Mouse (Mus musculus): ENCODE data around the gene Theg. TPM values are rescaled to one million over a fixed set of nuclear protein-coding genes. Genes with fewer than 3 reads are reported as not detected.

Gene Theg
- polyA plus RNA-seq, 1 experiment: not detected

DNA sequence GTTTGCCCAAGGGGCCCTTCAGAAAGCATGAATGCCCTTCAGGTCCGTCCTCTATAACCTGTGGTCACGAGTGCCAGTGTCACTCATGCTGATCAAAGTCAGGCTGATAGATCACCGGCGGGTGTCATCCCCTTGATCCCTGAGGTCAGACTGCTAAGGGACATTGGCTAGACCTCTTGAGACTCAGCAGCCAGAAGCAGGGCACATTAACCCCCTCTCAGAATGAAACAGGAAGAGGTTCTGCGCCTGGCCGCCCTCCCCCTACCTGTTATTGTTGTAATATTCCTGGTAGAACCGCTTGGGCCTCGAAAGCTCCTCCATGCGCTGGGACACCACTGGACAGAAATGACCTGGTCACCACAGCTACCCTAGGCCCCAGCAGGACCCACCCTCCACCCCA is 2.7 kb downstream of the Theg start:
- H3K4me3 ChIP-seq (replicated peaks): no peak overlapping the region
- H3K36me3 ChIP-seq (ENCODE audit: control insufficient read depth): no peaks in the 10 kb centered on the region
- TF ChIP-seq TAL1 (IDR thresholded peaks at IDR 0.05; ENCODE audit: low read length) (no peak), GATA1 (IDR thresholded peaks at IDR 0.05; ENCODE audit: low read length) (no peak)
- no peaks in the 10 kb centered on the region; the same call in 1 of the 2 replicates for H3K9me3 ChIP-seq (ENCODE audit: control insufficient read depth, low read length)
- H3K27me3 ChIP-seq (ENCODE audit: control insufficient read depth): 0 out of 2 replicates have a peak, but pooled peaks cover 2% of the 10 kb centered on the region
- H3K4me1 ChIP-seq (ENCODE audit: control insufficient read depth): no peaks in the 10 kb centered on the region

- Histone ChIP-seq H3K36me3 (ENCODE audit: control insufficient read depth) (no peaks in the 10 kb centered on the region), H3K4me3 (replicated peaks) (no peak overlapping the region), H3K9me3 (ENCODE audit: control insufficient read depth, low read length) (no peaks in the 10 kb centered on the region; the same call in 1 of the 2 replicates), H3K27me3 (ENCODE audit: control insufficient read depth) (0 out of 2 replicates have a peak, but pooled peaks cover 2% of the 10 kb centered on the region), H3K4me1 (ENCODE audit: control insufficient read depth) (no peaks in the 10 kb centered on the region)
- TF ChIP-seq TAL1 (IDR thresholded peaks at IDR 0.05; ENCODE audit: low read length) (no peak), GATA1 (IDR thresholded peaks at IDR 0.05; ENCODE audit: low read length) (no peak)
Observed at GRCm38 (mm10) chr10:79584021-79584420, 3.1 kb downstream of the Theg start.

DNA sequence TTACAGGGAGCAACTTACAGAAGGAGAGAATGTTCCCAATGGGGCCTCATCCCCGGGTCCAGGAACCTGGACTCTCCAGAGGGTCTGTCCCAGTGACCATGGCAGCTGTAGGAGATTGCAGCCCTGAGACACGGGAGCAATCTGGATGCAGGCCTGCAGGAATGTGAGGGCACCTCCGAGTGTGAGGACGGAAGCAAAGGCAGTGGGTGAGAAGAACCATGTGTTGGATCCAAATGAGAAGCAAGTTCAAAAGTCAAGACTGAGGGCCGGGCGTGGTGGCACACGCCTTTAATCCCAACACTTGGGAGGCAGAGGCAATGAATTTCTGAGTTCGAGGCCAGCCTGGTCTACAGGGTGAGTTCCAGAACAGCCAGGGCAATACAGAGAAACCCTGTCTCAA is 5.6 kb downstream of the Theg start:
- Histone ChIP-seq H3K4me3 (replicated peaks) (no peak overlapping the region), H3K4me1 (ENCODE audit: control insufficient read depth) (no peaks in the 10 kb centered on the region), H3K27me3 (ENCODE audit: control insufficient read depth) (0 out of 2 replicates have a peak, but pooled peaks cover 2% of the 10 kb centered on the region), H3K36me3 (ENCODE audit: control insufficient read depth) (no peaks in the 10 kb centered on the region), H3K9me3 (ENCODE audit: control insufficient read depth, low read length) (no peaks in the 10 kb centered on the region; the same call in 1 of the 2 replicates)
- no peak for TF ChIP-seq GATA1 (IDR thresholded peaks at IDR 0.05; ENCODE audit: low read length)
- TF ChIP-seq TAL1 (IDR thresholded peaks at IDR 0.05; ENCODE audit: low read length): no peak

DNA sequence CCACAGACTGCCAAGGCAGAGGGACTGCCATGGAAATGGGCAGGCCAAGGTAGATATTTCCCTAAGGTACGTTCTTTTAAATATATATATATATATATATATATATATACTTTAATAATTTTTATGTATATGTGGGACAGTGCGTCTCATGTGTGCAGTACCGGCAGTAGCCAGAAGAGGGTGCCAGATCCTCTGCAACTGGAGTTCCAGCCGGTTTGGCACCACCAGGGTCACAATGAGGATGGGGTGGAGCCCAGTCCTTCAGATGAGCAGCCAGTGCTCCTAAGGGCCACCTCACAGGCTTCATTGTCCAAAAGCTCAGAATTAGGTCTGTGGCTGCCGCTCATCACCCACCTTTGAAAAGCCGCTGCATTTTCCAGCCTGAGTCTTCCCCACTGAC is 6.3 kb downstream of the Theg start:
- Histone ChIP-seq H3K27me3 (ENCODE audit: control insufficient read depth) (0 out of 2 replicates have a peak, but pooled peaks cover 2% of the 10 kb centered on the region), H3K9me3 (ENCODE audit: control insufficient read depth, low read length) (no peaks in the 10 kb centered on the region; the same call in 1 of the 2 replicates), H3K4me1 (ENCODE audit: control insufficient read depth) (no peaks in the 10 kb centered on the region), H3K36me3 (ENCODE audit: control insufficient read depth) (no peaks in the 10 kb centered on the region), H3K4me3 (replicated peaks) (no peak overlapping the region)
- TF ChIP-seq GATA1 (IDR thresholded peaks at IDR 0.05; ENCODE audit: low read length): no peak
- no peak for TF ChIP-seq TAL1 (IDR thresholded peaks at IDR 0.05; ENCODE audit: low read length)

DNA sequence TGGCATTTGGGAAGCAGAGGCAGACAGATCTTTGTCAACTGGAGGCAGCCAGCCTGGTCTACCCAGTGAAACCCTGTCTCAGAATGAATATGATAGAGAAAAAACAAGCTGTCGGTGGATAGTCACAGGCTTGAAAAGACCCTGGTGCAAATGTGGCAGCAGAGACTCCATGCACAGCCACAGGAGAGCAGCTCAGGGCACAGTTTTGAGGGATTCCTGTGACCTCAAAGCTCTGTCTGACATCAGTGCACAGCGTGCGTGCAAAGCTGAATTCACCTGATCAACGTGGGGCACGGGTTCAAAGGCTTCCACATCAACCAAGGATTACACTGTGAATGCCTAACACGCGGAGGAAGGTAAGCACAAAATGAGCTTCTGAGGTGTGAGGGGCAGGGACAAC is 6.8 kb downstream of the Theg start:
- no peak for TF ChIP-seq GATA1 (IDR thresholded peaks at IDR 0.05; ENCODE audit: low read length)
- no peaks in the 10 kb centered on the region for H3K4me1 ChIP-seq (ENCODE audit: control insufficient read depth)
- no peaks in the 10 kb centered on the region; the same call in 1 of the 2 replicates for H3K9me3 ChIP-seq (ENCODE audit: control insufficient read depth, low read length)
- H3K27me3 ChIP-seq (ENCODE audit: control insufficient read depth): 0 out of 2 replicates have a peak, but pooled peaks cover 2% of the 10 kb centered on the region
- H3K36me3 ChIP-seq (ENCODE audit: control insufficient read depth): no peaks in the 10 kb centered on the region
- no peak overlapping the region for H3K4me3 ChIP-seq (replicated peaks)

DNA sequence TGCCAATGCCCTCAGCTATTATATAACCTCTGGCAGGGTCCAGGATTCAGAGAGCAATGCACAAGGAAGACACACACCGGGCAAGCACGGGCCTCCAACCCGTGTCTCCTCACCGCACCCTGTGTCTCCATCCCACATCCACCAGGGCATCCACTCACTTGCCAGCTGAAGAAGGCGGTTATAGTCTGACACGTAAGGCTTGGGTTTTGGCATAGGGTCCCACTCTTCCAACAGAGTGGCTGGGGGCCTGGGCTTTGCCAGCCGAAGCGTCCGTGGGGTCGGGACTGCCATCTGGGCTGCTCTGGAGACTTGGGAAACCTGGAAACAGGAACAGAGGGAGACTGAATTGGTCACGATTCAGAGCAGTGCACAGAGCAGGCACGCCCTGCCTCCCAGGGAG is 7.3 kb downstream of the Theg start:
- H3K4me1 ChIP-seq (ENCODE audit: control insufficient read depth): no peaks in the 10 kb centered on the region
- 0 out of 2 replicates have a peak, but pooled peaks cover 2% of the 10 kb centered on the region for H3K27me3 ChIP-seq (ENCODE audit: control insufficient read depth)
- H3K9me3 ChIP-seq (ENCODE audit: control insufficient read depth, low read length): no peaks in the 10 kb centered on the region; the same call in 1 of the 2 replicates
- TF ChIP-seq TAL1 (IDR thresholded peaks at IDR 0.05; ENCODE audit: low read length) (no peak), GATA1 (IDR thresholded peaks at IDR 0.05; ENCODE audit: low read length) (no peak)
- no peaks in the 10 kb centered on the region for H3K36me3 ChIP-seq (ENCODE audit: control insufficient read depth)
- H3K4me3 ChIP-seq (replicated peaks): no peak overlapping the region

DNA sequence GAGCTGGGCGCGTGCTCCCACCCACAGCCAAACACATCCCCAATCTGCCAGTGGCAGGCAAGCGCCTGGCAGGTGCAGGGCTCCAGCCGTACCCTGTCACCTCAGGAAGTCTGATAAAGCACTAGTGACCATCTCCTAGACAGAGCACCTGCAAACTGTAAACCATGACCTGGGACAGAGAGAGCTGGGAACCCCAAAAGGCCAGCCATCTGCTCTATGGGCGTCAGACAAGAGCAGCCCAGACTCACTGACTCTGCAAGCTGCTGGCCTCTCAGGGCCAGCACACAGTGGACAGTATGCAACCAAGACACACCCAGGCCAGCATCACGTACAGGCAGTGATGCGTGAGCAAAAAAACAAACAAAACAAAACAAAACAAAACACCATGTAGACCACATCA is 8.2 kb downstream of the Theg start:
- Histone ChIP-seq H3K4me1 (ENCODE audit: control insufficient read depth) (no peaks in the 10 kb centered on the region), H3K27me3 (ENCODE audit: control insufficient read depth) (0 out of 2 replicates have a peak, but pooled peaks cover 2% of the 10 kb centered on the region), H3K4me3 (replicated peaks) (no peak overlapping the region), H3K36me3 (ENCODE audit: control insufficient read depth) (no peaks in the 10 kb centered on the region), H3K9me3 (ENCODE audit: control insufficient read depth, low read length) (no peaks in the 10 kb centered on the region; the same call in 1 of the 2 replicates)
- TF ChIP-seq TAL1 (IDR thresholded peaks at IDR 0.05; ENCODE audit: low read length): no peak
- TF ChIP-seq GATA1 (IDR thresholded peaks at IDR 0.05; ENCODE audit: low read length): no peak

DNA sequence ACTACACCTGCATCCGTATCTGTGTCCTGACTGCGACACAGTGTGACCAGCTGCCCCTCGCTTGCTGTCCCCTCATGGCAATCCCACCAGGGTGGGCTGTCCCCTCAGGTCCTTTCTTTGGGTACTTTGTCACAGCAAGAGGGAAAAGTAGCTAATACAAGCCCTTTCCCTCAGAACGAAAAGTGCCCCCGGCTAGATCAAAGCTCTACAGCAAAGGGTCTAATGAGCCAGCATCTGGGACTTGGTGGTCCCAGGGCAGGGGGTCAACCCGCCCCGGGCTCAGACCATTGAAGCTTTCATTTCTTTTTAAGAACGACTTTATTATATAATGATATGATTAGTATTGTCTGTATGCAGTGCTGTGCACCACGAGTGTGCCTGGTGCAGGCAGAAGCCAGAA is 8.9 kb downstream of the Theg start:
- H3K27me3 ChIP-seq (ENCODE audit: control insufficient read depth): 0 out of 2 replicates have a peak, but pooled peaks cover 2% of the 10 kb centered on the region
- no peak for TF ChIP-seq GATA1 (IDR thresholded peaks at IDR 0.05; ENCODE audit: low read length)
- TF ChIP-seq TAL1 (IDR thresholded peaks at IDR 0.05; ENCODE audit: low read length): no peak
- no peaks in the 10 kb centered on the region for H3K4me1 ChIP-seq (ENCODE audit: control insufficient read depth)
- H3K4me3 ChIP-seq (replicated peaks): no peak overlapping the region
- H3K36me3 ChIP-seq (ENCODE audit: control insufficient read depth): no peaks in the 10 kb centered on the region
- no peaks in the 10 kb centered on the region; the same call in 1 of the 2 replicates for H3K9me3 ChIP-seq (ENCODE audit: control insufficient read depth, low read length)

DNA sequence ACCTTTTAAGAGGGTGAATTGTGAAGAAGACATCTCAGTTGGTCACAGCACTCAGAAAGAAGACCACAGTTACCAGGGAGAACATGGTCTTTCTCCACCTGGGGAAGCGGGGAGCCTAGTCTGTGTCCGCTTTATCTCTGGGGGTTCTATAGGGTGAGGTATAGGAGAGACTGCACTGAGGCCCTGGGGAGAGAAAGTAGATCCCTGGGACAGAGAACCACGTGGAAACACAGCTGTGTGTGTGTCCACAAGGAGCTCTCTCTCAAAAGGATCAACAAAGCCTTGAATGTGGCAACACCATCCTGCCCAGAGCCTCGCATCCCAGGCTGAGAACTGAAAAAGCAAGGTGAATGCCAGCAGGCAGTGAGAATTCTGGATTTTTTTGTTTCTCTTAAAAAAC is 9.8 kb downstream of the Theg start:
- Histone ChIP-seq H3K4me1 (ENCODE audit: control insufficient read depth) (no peaks in the 10 kb centered on the region), H3K4me3 (replicated peaks) (no peak overlapping the region), H3K27me3 (ENCODE audit: control insufficient read depth) (0 out of 2 replicates have a peak, but pooled peaks cover 2% of the 10 kb centered on the region), H3K9me3 (ENCODE audit: control insufficient read depth, low read length) (no peaks in the 10 kb centered on the region; the same call in 1 of the 2 replicates), H3K36me3 (ENCODE audit: control insufficient read depth) (no peaks in the 10 kb centered on the region)
- TF ChIP-seq GATA1 (IDR thresholded peaks at IDR 0.05; ENCODE audit: low read length) (no peak), TAL1 (IDR thresholded peaks at IDR 0.05; ENCODE audit: low read length) (no peak)

GRCm38 (mm10) chr10:79575754-79576153 is 11.4 kb downstream of the Theg start:
- 0 out of 2 replicates have a peak, but pooled peaks cover 2% of the 10 kb centered on the region for H3K27me3 ChIP-seq (ENCODE audit: control insufficient read depth)
- no peak for TF ChIP-seq TAL1 (IDR thresholded peaks at IDR 0.05; ENCODE audit: low read length)
- no peak for TF ChIP-seq GATA1 (IDR thresholded peaks at IDR 0.05; ENCODE audit: low read length)
- no peaks in the 10 kb centered on the region for H3K9me3 ChIP-seq (ENCODE audit: control insufficient read depth, low read length)
- no peaks in the 10 kb centered on the region for H3K4me1 ChIP-seq (ENCODE audit: control insufficient read depth)
- no peak overlapping the region for H3K4me3 ChIP-seq (replicated peaks)
- H3K36me3 ChIP-seq (ENCODE audit: control insufficient read depth): no peaks in the 10 kb centered on the region

Measured in erythroblast, embryonic 14.5 days (primary cell).